Mouse (Mus musculus) forebrain, postnatal 0 days (tissue): ENCODE data around the gene Pip5k1c. TPM values are rescaled to one million over a fixed set of nuclear protein-coding genes. Genes with fewer than 3 reads are reported as not detected.
A peak's percentile ranks its signal among the peaks of the same experiment; 100 is the strongest.

Experiments used
- ATAC-seq: fragments of 200-750 bp; cut with Nextera tagmentation; 2 replicates; pipeline ENCODE4 v1.8.0; 2017; ENCODE audit warnings: mild to moderate bottlenecking, moderate library complexity
- DNase-seq: peaks from one replicate; pipeline ENCODE4 v3.0.0-alpha.2; 2015
- H3K27ac ChIP-seq: fragments of 300-500 bp; sonication (generic); 2 replicates; pipeline ENCODE4 v1.5.1; 2014; ENCODE audit warnings: low read depth, mild to moderate bottlenecking, antibody characterized with exemption, low read length, moderate library complexity, mixed read lengths
- H3K27me3 ChIP-seq: fragments of 300-500 bp; sonication (generic); 2 replicates; pipeline ENCODE4 v1.6.1; 2014; ENCODE audit warnings: mild to moderate bottlenecking, low read length, mixed read lengths; ENCODE audit not compliant: insufficient read depth
- H3K36me3 ChIP-seq: fragments of 300-500 bp; sonication (generic); 2 replicates; pipeline ENCODE4 v1.6.1; 2014; ENCODE audit warnings: mild to moderate bottlenecking, moderate library complexity; ENCODE audit not compliant: insufficient read depth
- H3K4me1 ChIP-seq: fragments of 300-500 bp; sonication (generic); 2 replicates; pipeline ENCODE4 v1.6.1; 2014; ENCODE audit warnings: antibody characterized with exemption; ENCODE audit not compliant: insufficient read depth
- H3K4me2 ChIP-seq: fragments of 300-500 bp; sonication (generic); 2 replicates; pipeline ENCODE4 v1.6.1; 2014; ENCODE audit warnings: low read depth, mild to moderate bottlenecking, moderate library complexity
- H3K4me3 ChIP-seq: fragments of 300-500 bp; sonication (generic); 2 replicates; pipeline ENCODE4 v1.5.1; 2014; ENCODE audit warnings: low read depth, low read length, mixed read lengths
- H3K9ac ChIP-seq: fragments of 300-500 bp; sonication (generic); 2 replicates; pipeline ENCODE4 v1.6.1; 2014; ENCODE audit warnings: mild to moderate bottlenecking
- H3K9me3 ChIP-seq: fragments of 300-500 bp; sonication (generic); 2 replicates; pipeline ENCODE4 v1.6.1; 2016; ENCODE audit warnings: low read length
- CTCF ChIP-seq: sonication (generic); IDR thresholded peaks from 2 replicates; pipeline ENCODE4 v1.5.1; 2016; ENCODE audit warnings: antibody characterized with exemption, control low read depth, low read depth
- WGBS: fragments of 180-500 bp; shearing (Covaris S2); extraction: QIAGEN DNeasy Blood & Tissue Kit; methylation state at CpG from one replicate; pipeline ENCODE4 v1.1.7; 2014; 5-methylcytosine and 5-hydroxymethylcytosine counted together
- polyA plus RNA-seq: library from polyadenylated mRNA; unstranded; fragments of >200 nt; fragmentation: Nextera tagmentation; extraction: Ambion mirVana; gene quantifications from 2 replicates; pipeline ENCODE4 v1.2.1, GENCODE M21; 2015
- total RNA-seq: library from RNA; depleted of rRNA; stranded (reverse); fragments of >200 nt; gene quantifications from 2 replicates; pipeline ENCODE4 v1.2.3, GENCODE M21; 2014; rRNA removed

Gene Pip5k1c
- total RNA-seq, result 189 and 229 TPM in 2 replicates
- polyA plus RNA-seq, result 110 and 130 TPM in 2 replicates

DNA sequence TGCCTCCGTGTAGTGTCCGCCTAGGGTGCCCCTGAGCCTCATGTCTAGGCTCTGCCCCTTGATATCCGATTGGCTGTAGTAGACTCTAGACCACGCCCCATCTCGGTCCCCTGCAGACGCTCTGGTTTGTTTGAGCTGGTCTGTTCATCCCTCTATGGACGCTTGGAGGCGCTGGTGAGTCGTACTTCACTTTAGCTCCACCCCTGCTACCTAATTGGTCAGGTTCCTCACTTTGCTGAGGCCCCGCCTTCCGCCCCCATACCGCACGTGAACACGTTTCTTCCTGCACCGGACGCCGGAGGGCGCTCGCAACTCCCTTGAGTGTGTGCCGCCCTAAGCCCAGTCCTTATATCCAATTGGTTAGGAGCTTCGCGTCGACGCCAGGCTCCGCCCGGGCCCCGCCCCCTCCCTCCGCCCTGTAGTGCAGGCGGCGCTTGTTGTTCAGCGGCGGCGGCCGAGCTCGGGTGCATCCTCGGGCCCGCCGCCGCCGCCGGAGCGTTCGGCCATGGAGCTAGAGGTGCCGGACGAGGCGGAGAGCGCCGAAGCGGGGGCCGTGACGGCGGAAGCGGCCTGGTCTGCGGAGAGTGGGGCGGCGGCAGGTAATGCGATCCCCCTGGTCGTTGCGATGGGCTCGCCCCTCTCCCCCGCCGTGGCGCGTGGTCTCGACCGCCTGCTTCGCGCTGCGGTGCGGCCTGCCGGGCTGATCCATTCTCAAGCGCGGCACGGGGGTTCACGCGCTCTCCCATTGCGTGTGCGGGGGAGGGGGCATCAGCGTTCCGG is at the start of gene Pip5k1c:
TSS of gene Pip5k1c (plus strand) at position 410 of the 780 bp plus-strand sequence.
- Histone ChIP-seq H3K9me3 (no peaks in the 10 kb centered on the region), H3K4me3 (peak within 1 kb of the TSS; percentile 68), H3K27ac (peak within 1 kb of the TSS; percentile 88), H3K36me3 (no peaks in the 10 kb centered on the region), H3K4me2 (peak within 1 kb of the TSS; percentile 75), H3K27me3 (no peaks in the 10 kb centered on the region), H3K9ac (peak within 1 kb of the TSS; percentile 85), H3K4me1 (peaks cover 10% of the 10 kb centered on the region)
- DNase-seq (peak; percentile 100), ATAC-seq (peak; percentile 96)
- 2% methylated on average over 75 of the region's 80 CpGs for WGBS
- peak; percentile 90 for TF ChIP-seq CTCF

DNA sequence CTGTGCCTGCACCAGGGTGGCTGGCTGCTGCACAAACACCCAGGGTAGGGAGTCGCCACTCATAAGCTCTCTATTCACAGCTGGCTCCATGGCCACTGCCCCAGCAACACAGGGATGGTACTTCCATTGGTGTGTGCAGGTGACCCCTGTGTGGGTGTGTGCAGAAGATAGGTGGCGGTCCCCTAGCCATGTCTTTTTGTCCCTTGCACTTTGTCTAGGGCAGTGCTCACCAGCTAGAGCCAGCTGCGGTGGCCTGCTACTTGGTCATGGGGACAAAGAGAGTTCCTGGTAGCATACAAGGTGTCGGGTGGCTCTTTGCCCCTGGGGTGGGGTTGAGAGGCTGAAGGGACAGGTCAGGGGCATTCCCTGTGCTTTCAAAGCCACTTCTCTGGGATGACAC is 48.6 kb upstream of the Pip5k1c start:
- no peak for TF ChIP-seq CTCF
- H3K27me3 ChIP-seq, result peaks cover 4% of the 10 kb centered on the region; the same call in 1 of the 2 replicates
- no peak overlapping the region for H3K9ac ChIP-seq
- no peaks in the 10 kb centered on the region for H3K9me3 ChIP-seq
- H3K4me1 ChIP-seq, result no peaks in the 10 kb centered on the region
- WGBS, result 82% methylated on average over 4 of the region's 4 CpGs
- no peak overlapping the region for H3K4me3 ChIP-seq
- DNase-seq, result no peak
- no peak overlapping the region for H3K4me2 ChIP-seq
- ATAC-seq, result peak; percentile 5
- H3K36me3 ChIP-seq, result peaks cover 15% of the 10 kb centered on the region
- H3K27ac ChIP-seq, result no peak overlapping the region

DNA sequence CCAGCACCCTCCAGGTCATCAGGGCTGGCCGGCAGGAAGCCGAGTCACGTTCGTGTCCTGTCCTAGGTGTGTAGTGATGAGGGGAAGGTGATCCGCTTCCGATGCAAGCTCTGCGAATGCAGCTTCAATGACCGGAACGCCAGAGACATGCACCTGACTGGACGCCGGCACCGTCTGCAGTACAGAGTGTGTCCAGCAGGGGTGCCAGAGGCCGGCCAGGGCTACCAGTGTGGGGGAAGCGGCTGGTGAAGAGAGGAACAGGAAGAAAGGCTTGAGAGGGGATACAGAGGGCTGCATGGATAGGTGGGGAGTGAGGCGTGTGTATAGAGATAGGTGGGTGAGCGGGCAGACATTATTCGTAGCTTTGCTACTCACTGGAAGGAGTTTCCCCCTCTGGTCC is 48.2 kb upstream of the Pip5k1c start:
- peak; percentile 94 for TF ChIP-seq CTCF
- H3K9ac ChIP-seq, result no peak overlapping the region
- no peak overlapping the region for H3K27ac ChIP-seq
- H3K27me3 ChIP-seq, result peaks cover 4% of the 10 kb centered on the region; the same call in 1 of the 2 replicates
- no peaks in the 10 kb centered on the region for H3K9me3 ChIP-seq
- DNase-seq, result peak; percentile 75
- no peaks in the 10 kb centered on the region for H3K4me1 ChIP-seq
- H3K4me3 ChIP-seq, result no peak overlapping the region
- WGBS, result 9% methylated on average over 17 of the region's 17 CpGs
- peak; percentile 83 for ATAC-seq
- peaks cover 18% of the 10 kb centered on the region for H3K36me3 ChIP-seq
- H3K4me2 ChIP-seq, result no peak overlapping the region

DNA sequence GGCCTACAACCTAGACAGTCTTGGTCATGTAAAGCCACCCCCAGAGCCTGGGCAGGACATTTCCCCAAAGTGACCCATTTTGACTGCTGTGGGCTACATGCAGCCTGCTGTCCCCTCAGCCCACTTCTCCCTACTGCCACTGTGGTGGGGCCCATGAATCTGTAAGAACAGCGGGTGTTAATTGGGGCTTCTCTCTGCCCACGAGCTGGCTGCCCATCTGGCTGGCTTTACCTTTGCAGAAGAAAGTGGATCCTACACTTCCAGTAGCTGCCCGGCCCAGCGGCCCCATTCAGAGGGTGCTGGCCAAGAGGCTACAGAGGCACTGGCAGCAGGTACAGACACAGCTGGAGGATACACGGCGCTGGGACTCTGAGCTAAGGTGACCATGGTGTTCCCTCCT is 47.6 kb upstream of the Pip5k1c start:
- no peak for ATAC-seq
- 92% methylated on average over 6 of the region's 6 CpGs for WGBS

DNA sequence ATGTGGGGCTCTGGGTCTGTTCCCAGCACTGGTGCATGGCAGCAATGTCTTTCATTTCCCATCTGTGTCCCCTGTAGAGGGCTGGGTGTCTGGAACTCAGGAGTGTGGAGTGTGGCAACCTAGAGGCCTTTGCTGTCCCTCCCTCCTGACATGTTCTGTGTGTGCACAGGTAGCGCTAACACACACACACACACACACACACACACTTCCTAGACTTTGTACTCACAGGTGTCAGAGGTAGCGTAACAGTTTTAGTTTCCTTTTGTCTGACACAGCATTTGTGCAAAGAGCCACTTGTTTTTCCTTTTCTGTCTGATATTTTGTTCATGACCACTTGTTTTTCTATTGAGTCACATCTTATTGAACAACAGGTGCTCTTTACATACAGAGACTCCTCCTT is 45.0 kb upstream of the Pip5k1c start:
- no peaks in the 10 kb centered on the region for H3K27me3 ChIP-seq

More for the DNA sequence above, 47.6 kb upstream of the Pip5k1c start:
- Histone ChIP-seq H3K27me3 (peaks cover 2% of the 10 kb centered on the region; the same call in 1 of the 2 replicates), H3K4me1 (no peaks in the 10 kb centered on the region), H3K9ac (no peak overlapping the region), H3K4me2 (no peak overlapping the region), H3K9me3 (no peaks in the 10 kb centered on the region), H3K4me3 (no peak overlapping the region), H3K27ac (no peak overlapping the region), H3K36me3 (peaks cover 20% of the 10 kb centered on the region)
- TF ChIP-seq CTCF, result no peak
- DNase-seq, result no peak

DNA sequence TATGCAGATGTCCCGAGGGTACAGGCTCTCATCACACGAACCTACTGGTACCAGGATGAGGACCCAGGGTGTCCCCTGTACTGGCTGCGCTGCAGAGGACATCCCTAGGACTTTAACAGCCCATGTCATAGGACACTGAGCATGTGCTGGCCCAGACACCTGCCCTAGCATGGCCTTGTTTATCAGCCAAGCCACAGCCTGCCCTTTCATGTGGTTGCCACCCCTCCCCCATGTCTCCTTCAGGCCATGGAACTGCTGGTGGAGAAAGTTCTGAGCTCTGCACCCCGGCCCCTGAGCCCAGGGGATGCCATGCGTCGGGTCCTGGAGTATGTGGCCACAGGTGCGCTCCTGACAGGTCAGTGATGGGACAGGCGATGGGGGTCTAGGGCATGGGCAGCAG is 43.3 kb upstream of the Pip5k1c start:
- Histone ChIP-seq H3K27me3 (no peaks in the 10 kb centered on the region), H3K4me2 (no peak overlapping the region), H3K4me3 (no peak overlapping the region), H3K9me3 (no peaks in the 10 kb centered on the region), H3K4me1 (peaks cover 3% of the 10 kb centered on the region; the same call in 1 of the 2 replicates), H3K27ac (no peak overlapping the region), H3K9ac (no peak overlapping the region), H3K36me3 (peaks cover 16% of the 10 kb centered on the region)
- ATAC-seq (no peak), DNase-seq (no peak)
- TF ChIP-seq CTCF, result no peak
- 85% methylated on average over 8 of the region's 8 CpGs for WGBS

More for the DNA sequence above, 45.0 kb upstream of the Pip5k1c start:
- WGBS, result 100% methylated on average over 2 of the region's 2 CpGs
- H3K9me3 ChIP-seq, result no peaks in the 10 kb centered on the region
- no peak overlapping the region for H3K9ac ChIP-seq
- H3K4me2 ChIP-seq, result no peak overlapping the region
- DNase-seq (no peak), ATAC-seq (no peak)
- H3K36me3 ChIP-seq, result peaks cover 20% of the 10 kb centered on the region
- H3K4me3 ChIP-seq, result no peak overlapping the region
- no peak overlapping the region for H3K27ac ChIP-seq
- H3K4me1 ChIP-seq, result no peaks in the 10 kb centered on the region
- no peak for TF ChIP-seq CTCF
